Mouse (Mus musculus): ENCODE measurements around the gene Hspb11. TPM values are rescaled to one million over a fixed set of nuclear protein-coding genes. Genes with fewer than 3 reads are reported as not detected.
A peak's percentile ranks its signal among the peaks of the same experiment; 100 is the strongest.

Gene Hspb11
- polyA plus RNA-seq (2016; fragmentation: Nextera tagmentation; extraction: Ambion mirVana), result 22.2 and 24.6 TPM in 2 replicates

DNA sequence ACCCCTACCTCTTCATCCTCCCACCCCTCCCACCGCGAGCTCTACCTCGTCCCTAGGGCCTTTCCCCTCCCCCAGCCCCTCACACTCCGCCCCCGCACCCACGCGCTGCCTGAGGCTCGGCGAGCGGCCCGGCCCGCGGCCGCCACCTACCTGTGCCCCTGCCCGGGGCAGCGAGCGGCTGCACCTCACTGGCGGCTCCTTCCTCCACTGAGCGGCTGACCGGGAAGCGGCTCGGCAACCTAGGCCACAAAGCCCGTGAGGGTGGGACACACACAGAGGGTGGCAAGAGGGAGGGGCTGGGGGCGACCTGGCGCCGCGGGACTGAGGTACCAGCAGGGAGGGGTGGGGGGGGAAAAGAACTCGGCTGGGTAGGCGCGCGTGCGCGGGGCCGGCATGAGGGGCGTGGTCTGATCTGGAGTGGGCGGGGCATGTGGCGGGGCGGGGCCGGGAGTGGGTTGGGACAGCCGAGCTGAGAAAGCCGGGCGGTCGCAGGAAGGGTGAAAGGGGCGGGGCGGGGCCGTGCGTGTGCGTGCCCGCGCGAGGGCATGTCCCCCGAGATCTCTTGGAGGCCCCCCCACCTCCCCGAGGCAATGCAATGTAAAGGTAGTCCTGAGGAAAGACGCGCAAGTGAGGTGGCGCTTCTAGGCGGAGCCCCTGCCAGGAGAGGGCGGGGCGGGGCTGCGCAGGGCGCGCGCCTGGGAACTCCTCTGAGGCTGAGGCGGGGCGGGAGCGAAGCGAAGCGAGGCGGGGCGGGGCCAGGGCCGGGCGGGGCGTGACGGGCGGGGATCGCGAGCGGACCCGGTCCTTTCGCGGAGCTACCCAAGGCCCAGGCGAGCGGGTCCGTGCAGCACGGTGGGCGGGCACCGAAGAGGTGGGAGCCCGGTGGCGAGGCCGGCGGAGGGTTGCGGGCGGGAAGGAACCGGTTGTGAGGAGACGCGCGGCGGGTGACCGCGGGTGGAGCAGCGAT is at the start of gene Hspb11, which contains the start of gene Lrrc42:
Hspb11 (plus strand) TSS at position 469 of the 967 bp plus-strand sequence.
Lrrc42 (minus strand) TSS at position 408 of the 967 bp plus-strand sequence.
- Histone ChIP-seq H3K27ac (replicated peaks) (peak within 1 kb of the TSS; percentile 96), H3K27me3 (replicated peaks; ENCODE audit: low read depth, poor library complexity, severe bottlenecking) (no peaks in the 10 kb centered on the region), H3K36me3 (replicated peaks) (no peaks in the 10 kb centered on the region), H3K4me1 (peaks cover 32% of the 10 kb centered on the region), H3K4me3 (peak within 1 kb of the TSS; percentile 91), H3K9me3 (no peaks in the 10 kb centered on the region)
- DNase-seq (ENCODE audit: low spot score), result peak; percentile 99
- under 1% methylated on average over 101 of the region's 101 CpGs for WGBS

DNA sequence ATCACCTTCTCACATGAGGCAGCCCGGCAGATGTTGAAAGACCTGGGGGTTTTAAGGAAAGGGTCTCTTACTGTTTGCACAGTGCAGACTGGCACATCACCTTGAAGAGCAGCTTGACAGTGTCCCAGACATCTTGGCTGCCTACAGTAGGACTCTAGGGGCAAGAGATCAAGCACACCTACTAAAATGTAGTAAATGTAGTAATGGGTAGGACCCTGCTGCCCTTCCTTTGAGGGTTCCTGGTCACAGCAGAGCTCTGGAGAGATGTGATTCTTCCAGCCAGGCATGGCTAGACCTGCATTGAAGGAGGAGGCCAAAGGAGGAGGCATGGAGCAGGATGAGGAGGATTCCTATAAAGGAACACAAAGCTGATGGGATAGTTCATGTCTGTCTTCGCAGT is 46.4 kb upstream of the Hspb11 start:
- 95% methylated on average over 2 of the region's 2 CpGs for WGBS

DNA sequence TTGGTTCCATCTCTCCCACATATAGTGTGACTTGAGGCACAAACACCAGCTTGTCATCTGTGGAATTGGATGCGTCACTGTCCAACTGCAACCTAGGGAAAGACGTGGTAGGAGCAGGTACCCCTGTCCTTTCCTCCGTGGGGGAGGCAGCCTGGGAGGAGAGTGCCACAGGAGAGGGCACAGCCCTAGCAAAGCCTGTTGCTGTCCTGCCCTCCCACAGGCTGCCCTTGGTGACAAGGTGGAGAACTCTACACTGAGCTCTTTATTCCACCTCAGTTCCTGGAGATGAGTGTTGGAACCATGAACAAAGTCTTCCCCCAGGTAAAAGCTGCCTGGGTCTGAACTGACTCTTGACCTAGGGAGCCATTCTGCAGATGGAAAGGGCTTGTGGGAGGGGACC is 44.5 kb upstream of the Hspb11 start, which contains the start of gene Ldlrad1:
Ldlrad1 (plus strand) TSS at position 301 of the 400 bp plus-strand sequence.
- H3K27me3 ChIP-seq (replicated peaks; ENCODE audit: low read depth, poor library complexity, severe bottlenecking), result no peaks in the 10 kb centered on the region
- no peaks in the 10 kb centered on the region for H3K9me3 ChIP-seq
- H3K36me3 ChIP-seq (replicated peaks), result peaks cover 53% of the 10 kb centered on the region
- no peak within 1 kb of the TSS for H3K27ac ChIP-seq (replicated peaks)
- no peak for DNase-seq (ENCODE audit: low spot score)
- peaks cover 11% of the 10 kb centered on the region for H3K4me1 ChIP-seq
- WGBS, result 86% methylated on average over 3 of the region's 3 CpGs
- no peak within 1 kb of the TSS for H3K4me3 ChIP-seq

More for the DNA sequence above, 46.4 kb upstream of the Hspb11 start:
- Histone ChIP-seq H3K4me1 (0 out of 2 replicates have a peak, but pooled peaks cover 3% of the 10 kb centered on the region), H3K27me3 (replicated peaks; ENCODE audit: low read depth, poor library complexity, severe bottlenecking) (no peaks in the 10 kb centered on the region), H3K36me3 (replicated peaks) (peaks cover 72% of the 10 kb centered on the region), H3K4me3 (no peak overlapping the region), H3K9me3 (no peaks in the 10 kb centered on the region), H3K27ac (replicated peaks) (no peak overlapping the region)
- no peak for DNase-seq (ENCODE audit: low spot score)

DNA sequence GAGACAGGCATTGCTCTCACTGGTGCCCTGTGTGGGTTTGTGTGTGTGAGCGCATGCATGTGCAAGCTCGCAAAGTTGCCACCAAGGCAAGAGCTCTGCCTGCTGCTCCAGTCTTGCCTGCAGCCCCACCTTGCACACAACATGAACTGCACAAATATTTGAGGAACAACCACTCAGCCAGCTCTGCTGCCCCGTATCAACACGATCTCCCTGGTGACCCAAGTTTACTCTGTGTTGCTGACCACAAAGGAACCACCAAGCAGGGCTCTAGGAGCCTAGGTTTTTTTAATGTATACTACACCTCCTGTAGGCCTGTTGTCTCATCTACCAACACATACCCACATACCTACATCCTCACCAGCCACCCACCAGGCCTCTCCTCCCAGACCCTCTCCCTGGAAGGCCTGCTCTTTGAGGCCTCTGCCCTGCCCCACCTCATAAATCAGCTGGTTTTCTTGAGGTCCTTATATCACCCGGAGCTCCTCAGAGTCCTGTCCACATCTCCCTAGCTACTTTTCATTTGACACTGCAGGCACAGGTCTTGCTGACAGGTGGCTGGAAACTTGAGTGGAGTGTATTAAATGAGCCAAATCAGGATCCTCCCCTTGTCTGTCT is 42.8 kb upstream of the Hspb11 start:
- Histone ChIP-seq H3K4me1 (peaks cover 11% of the 10 kb centered on the region), H3K27me3 (replicated peaks; ENCODE audit: low read depth, poor library complexity, severe bottlenecking) (no peaks in the 10 kb centered on the region), H3K27ac (replicated peaks) (no peak overlapping the region), H3K9me3 (no peaks in the 10 kb centered on the region), H3K4me3 (no peak overlapping the region), H3K36me3 (replicated peaks) (peaks cover 36% of the 10 kb centered on the region)
- 87% methylated on average over 5 of the region's 5 CpGs for WGBS
- no peak for DNase-seq (ENCODE audit: low spot score)

DNA sequence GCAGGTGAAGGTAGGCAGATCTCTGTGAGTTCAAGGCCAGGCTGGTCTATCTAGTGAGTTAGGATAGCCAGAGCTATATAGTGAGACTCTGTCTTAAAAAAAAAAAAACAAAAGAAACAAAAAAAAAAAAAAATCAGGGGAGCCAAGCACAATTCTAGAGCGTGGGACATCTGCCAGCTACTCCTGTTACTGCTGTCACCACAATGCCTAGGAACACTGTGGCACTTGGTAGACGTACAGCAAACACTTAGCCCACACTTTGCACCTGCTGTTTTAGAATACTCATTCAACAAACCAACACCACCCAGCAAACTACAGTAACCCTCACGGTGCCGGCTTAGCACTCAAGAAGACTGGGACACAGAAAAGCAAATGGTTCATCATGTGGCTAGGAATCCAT is 41.9 kb upstream of the Hspb11 start:
- no peaks in the 10 kb centered on the region for H3K27me3 ChIP-seq (replicated peaks; ENCODE audit: low read depth, poor library complexity, severe bottlenecking)
- peaks cover 27% of the 10 kb centered on the region for H3K36me3 ChIP-seq (replicated peaks)
- DNase-seq (ENCODE audit: low spot score), result no peak
- peaks cover 11% of the 10 kb centered on the region for H3K4me1 ChIP-seq
- 83% methylated on average over 4 of the region's 4 CpGs for WGBS
- H3K4me3 ChIP-seq, result no peak overlapping the region
- no peak overlapping the region for H3K27ac ChIP-seq (replicated peaks)
- H3K9me3 ChIP-seq, result no peaks in the 10 kb centered on the region

DNA sequence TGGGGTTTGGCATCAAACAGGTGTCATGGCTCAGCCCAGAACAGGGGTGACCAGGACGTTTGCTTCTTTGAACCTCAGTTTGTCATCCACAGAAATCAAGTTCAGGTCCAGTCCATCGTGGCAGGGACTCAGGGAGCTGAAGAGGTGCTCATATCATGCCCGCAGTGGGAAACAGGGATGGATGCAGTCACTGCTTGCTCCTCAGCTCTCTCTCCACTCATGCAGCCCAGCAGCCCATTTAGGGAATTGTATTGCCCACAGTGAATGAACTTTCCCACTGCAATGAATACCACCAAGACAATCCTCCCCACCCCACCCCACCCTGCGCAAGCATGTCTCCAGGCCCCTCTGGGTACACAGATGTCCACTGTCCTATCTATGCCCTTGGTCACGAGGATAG is 41.5 kb upstream of the Hspb11 start:
- H3K4me3 ChIP-seq, result no peak overlapping the region
- no peak for DNase-seq (ENCODE audit: low spot score)
- peaks cover 11% of the 10 kb centered on the region for H3K4me1 ChIP-seq
- H3K36me3 ChIP-seq (replicated peaks), result peaks cover 22% of the 10 kb centered on the region
- 87% methylated on average over 5 of the region's 5 CpGs for WGBS
- H3K27ac ChIP-seq (replicated peaks), result 0 out of 2 replicates have a peak overlapping the region, but pooled peaks have one; percentile 2
- H3K9me3 ChIP-seq, result no peaks in the 10 kb centered on the region
- H3K27me3 ChIP-seq (replicated peaks; ENCODE audit: low read depth, poor library complexity, severe bottlenecking), result no peaks in the 10 kb centered on the region

DNA sequence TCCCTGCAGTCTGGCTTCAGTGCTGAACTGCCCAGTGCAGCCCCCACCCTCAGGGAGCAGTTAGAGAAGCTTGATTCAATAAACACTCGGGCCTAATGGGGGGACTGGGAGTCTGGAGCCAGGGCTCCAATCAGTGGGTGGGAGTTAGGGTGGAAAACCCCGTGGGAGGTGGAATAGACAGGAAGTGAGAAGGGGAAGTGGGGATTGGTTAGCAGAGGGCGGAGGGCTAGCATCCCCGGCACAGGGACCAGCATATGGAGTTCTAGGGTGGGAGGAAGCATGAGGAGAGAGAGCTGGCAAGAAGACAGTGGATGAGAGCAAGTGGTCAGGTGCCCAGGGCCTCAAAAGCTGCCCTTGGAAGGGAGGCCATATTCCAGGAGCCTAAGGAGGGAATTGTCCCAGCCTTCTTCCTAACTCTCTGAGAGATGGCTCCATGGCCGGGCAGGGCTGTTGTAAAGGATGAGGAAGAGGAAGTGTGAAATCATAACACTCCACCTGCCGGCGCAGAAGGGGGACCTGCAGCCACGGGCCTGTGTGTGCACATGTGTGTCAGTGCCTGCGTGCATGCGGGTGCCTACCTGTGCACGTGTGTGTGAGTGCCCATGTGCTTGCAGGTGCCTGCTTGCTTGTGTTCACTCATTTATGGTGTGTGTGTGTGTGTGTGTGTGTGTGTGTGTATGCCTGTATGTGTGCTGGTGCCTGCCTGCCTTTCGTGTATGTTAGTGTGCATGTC is 39.9 kb upstream of the Hspb11 start:
- no peak overlapping the region; the same call in 1 of the 2 replicates for H3K27ac ChIP-seq (replicated peaks)
- WGBS, result 79% methylated on average over 12 of the region's 12 CpGs

DNA sequence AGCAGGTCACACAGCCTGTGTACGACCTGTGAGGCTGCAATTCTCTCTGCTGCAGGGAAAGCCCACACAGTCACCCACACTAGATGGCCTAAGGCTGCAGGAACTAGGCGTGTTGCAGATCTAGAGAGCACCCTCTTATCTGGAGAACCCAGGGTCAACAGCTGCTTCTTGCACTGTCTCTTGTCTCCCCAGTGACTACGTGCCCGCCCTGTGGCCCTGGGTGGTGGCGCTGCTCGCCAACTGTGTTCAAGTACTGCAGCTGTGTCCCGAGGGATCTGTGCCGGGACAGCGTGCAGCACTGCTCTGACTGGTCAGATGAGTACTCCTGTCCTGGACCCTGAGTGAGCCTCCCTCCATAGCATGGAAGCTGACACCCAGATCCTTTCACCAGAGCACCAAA is 35.8 kb upstream of the Hspb11 start:
- no peaks in the 10 kb centered on the region for H3K9me3 ChIP-seq
- H3K27ac ChIP-seq (replicated peaks), result no peak overlapping the region
- WGBS, result 87% methylated on average over 9 of the region's 9 CpGs
- no peaks in the 10 kb centered on the region for H3K27me3 ChIP-seq (replicated peaks; ENCODE audit: low read depth, poor library complexity, severe bottlenecking)
- no peaks in the 10 kb centered on the region for H3K36me3 ChIP-seq (replicated peaks)
- DNase-seq (ENCODE audit: low spot score), result no peak
- H3K4me1 ChIP-seq, result peaks cover 9% of the 10 kb centered on the region
- no peak overlapping the region for H3K4me3 ChIP-seq

More for the DNA sequence above, 39.9 kb upstream of the Hspb11 start:
- peaks cover 9% of the 10 kb centered on the region; the same call in 1 of the 2 replicates for H3K36me3 ChIP-seq (replicated peaks)
- no peaks in the 10 kb centered on the region for H3K9me3 ChIP-seq
- peaks cover 11% of the 10 kb centered on the region for H3K4me1 ChIP-seq
- no peaks in the 10 kb centered on the region for H3K27me3 ChIP-seq (replicated peaks; ENCODE audit: low read depth, poor library complexity, severe bottlenecking)
- no peak overlapping the region for H3K4me3 ChIP-seq
- DNase-seq (ENCODE audit: low spot score), result no peak

DNA sequence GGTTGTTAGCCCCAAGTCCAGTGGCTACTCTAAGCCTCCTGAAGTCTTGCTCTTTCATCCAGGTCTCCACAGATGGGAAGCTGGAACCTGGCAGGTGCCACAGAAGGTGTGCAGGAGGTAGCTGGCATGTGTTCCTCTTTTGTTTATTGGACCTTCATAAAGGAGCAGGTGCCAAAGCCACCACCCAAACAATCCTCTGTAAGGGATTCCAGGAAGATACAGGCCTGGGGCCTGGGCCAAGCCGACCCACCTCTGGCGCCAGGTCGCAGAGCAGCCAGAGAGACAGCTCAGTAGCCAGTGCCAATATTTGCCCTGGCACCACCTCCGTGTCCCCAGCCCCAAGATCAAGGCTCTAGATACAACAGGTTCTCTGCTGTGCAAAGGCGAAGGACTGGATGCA is 31.9 kb upstream of the Hspb11 start:
- H3K9me3 ChIP-seq, result no peaks in the 10 kb centered on the region
- no peak for DNase-seq (ENCODE audit: low spot score)
- H3K4me3 ChIP-seq, result no peak overlapping the region
- no peak overlapping the region for H3K27ac ChIP-seq (replicated peaks)
- H3K4me1 ChIP-seq, result peaks cover 3% of the 10 kb centered on the region; the same call in 1 of the 2 replicates
- H3K27me3 ChIP-seq (replicated peaks; ENCODE audit: low read depth, poor library complexity, severe bottlenecking), result no peaks in the 10 kb centered on the region
- 89% methylated on average over 5 of the region's 5 CpGs for WGBS
- no peaks in the 10 kb centered on the region for H3K36me3 ChIP-seq (replicated peaks)

DNA sequence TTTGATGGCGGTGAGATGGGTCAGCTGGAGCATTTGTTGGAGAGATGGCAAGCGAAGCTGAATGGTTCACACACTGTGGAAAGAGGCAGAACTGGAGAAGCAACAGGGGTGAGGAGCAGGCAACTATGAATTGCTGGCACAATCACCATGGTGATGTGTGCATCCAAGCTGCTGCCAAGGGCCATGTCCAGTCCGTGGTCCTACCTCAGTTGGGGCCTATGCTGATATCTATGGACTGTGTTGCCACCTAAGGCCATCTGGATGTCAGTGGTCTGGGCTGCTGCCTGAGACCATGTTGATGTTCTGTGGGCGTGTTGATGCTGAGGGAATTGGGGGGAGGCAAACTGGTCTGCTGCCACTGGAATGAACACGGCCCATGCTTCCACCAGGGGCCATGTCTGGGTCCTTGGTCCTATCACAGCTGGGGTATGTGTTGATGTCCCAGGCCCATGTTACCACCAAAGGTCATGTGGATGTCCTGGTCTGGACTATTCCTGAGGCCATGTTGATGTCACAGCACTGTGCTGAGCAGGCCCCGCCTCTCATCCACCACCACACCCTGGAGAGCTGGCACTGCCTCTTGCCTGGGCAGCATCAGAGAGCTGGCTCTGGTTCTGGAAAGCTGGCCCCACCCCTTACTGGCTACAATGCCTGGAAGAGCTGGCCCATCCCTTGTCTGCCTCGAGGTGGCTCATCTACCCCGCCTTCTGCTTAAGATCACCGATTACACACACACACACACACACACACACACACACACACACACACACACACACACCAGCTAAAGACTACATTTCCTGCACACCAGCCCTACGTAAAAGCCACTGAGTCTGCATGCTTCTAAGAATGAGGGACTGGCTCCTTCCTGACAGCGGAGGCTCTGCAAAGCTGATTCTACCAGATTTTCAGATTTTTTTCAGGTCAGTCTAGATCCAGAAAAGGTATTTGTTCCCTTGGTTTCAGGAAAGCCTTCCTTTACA is 29.9 kb upstream of the Hspb11 start:
- H3K4me1 ChIP-seq, result peaks cover 3% of the 10 kb centered on the region; the same call in 1 of the 2 replicates
- H3K27me3 ChIP-seq (replicated peaks; ENCODE audit: low read depth, poor library complexity, severe bottlenecking), result no peaks in the 10 kb centered on the region
- H3K27ac ChIP-seq (replicated peaks), result no peak overlapping the region
- no peaks in the 10 kb centered on the region for H3K9me3 ChIP-seq
- 88% methylated on average over 11 of the region's 11 CpGs for WGBS
- no peak for DNase-seq (ENCODE audit: low spot score)
- H3K36me3 ChIP-seq (replicated peaks), result no peaks in the 10 kb centered on the region
- no peak overlapping the region for H3K4me3 ChIP-seq

DNA sequence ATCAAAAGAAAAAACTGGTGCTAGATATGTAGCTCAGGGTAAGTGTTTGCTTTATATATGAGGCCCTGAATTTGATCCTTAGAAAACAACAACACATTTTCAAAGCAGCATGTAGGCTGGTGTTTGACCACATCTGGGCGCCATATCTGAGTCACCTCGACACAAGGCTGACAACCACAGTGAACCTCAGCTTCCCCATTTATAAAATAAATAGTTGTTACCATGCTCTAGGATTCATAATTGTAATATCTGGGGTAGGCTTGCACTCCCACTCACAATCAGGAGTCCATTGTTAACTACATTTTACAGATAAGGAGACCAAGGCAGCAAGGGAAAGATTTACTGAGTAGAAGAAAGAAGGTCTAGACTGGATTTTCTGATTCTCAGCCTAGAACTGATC is 27.1 kb upstream of the Hspb11 start:
- H3K4me1 ChIP-seq, result peaks cover 3% of the 10 kb centered on the region; the same call in 1 of the 2 replicates
- no peak overlapping the region for H3K4me3 ChIP-seq
- WGBS, result 85% methylated on average over 2 of the region's 2 CpGs
- no peak for DNase-seq (ENCODE audit: low spot score)
- no peak overlapping the region for H3K27ac ChIP-seq (replicated peaks)
- no peaks in the 10 kb centered on the region for H3K27me3 ChIP-seq (replicated peaks; ENCODE audit: low read depth, poor library complexity, severe bottlenecking)
- peaks cover 7% of the 10 kb centered on the region; the same call in 1 of the 2 replicates for H3K36me3 ChIP-seq (replicated peaks)
- H3K9me3 ChIP-seq, result no peaks in the 10 kb centered on the region

Measured in embryonic facial prominence, embryonic 10.5 days (tissue).